Mouse (Mus musculus) cerebellum, adult 11 months (tissue): ENCODE results near the gene Zbtb38.
A peak's percentile ranks its signal among the peaks of the same experiment; 100 is the strongest.

Experiments used
- DNase-seq: peaks from one replicate; pipeline ENCODE4 v3.0.0; 2022

The Zbtb38 gene

GRCm38 (mm10) chr9:96752603-96753114 is at the start of gene Zbtb38:
Zbtb38 (minus strand) TSS chr9:96752831.
- DNase-seq = peak; percentile 32

- DNase-seq = no peak
Measured at GRCm38 (mm10) chr9:96800131-96800825, 47.6 kb upstream of the Zbtb38 start.

- DNase-seq = no peak
Measured at GRCm38 (mm10) chr9:96797311-96797710, 44.7 kb upstream of the Zbtb38 start.

GRCm38 (mm10) chr9:96795399-96795928 is 42.8 kb upstream of the Zbtb38 start:
- peak; percentile 29 for DNase-seq

- DNase-seq = no peak
Measured at GRCm38 (mm10) chr9:96794601-96795000, 42.0 kb upstream of the Zbtb38 start.

GRCm38 (mm10) chr9:96792543-96792942 is 39.9 kb upstream of the Zbtb38 start:
- DNase-seq = no peak

GRCm38 (mm10) chr9:96790389-96791007 is 37.9 kb upstream of the Zbtb38 start:
- no peak for DNase-seq

GRCm38 (mm10) chr9:96789906-96790305 is 37.3 kb upstream of the Zbtb38 start:
- no peak for DNase-seq

- no peak for DNase-seq
Measured at GRCm38 (mm10) chr9:96787797-96788196, 35.2 kb upstream of the Zbtb38 start.

- no peak for DNase-seq
Measured at GRCm38 (mm10) chr9:96785871-96786342, 33.3 kb upstream of the Zbtb38 start.

- no peak for DNase-seq
Measured at GRCm38 (mm10) chr9:96785187-96785586, 32.6 kb upstream of the Zbtb38 start.

- no peak for DNase-seq
Measured at GRCm38 (mm10) chr9:96783667-96784066, 31.0 kb upstream of the Zbtb38 start.

- DNase-seq = no peak
Measured at GRCm38 (mm10) chr9:96783258-96783657, 30.6 kb upstream of the Zbtb38 start.

GRCm38 (mm10) chr9:96782062-96782461 is 29.4 kb upstream of the Zbtb38 start:
- DNase-seq = no peak

- no peak for DNase-seq
Measured at GRCm38 (mm10) chr9:96773146-96773545, 20.5 kb upstream of the Zbtb38 start.

GRCm38 (mm10) chr9:96770443-96770842 is 17.8 kb upstream of the Zbtb38 start:
- no peak for DNase-seq

- no peak for DNase-seq
Measured at GRCm38 (mm10) chr9:96769651-96770050, 17.0 kb upstream of the Zbtb38 start.

- DNase-seq = no peak
Measured at GRCm38 (mm10) chr9:96767874-96768273, 15.2 kb upstream of the Zbtb38 start.

GRCm38 (mm10) chr9:96766078-96766477 is 13.4 kb upstream of the Zbtb38 start:
- no peak for DNase-seq

GRCm38 (mm10) chr9:96765410-96765809 is 12.8 kb upstream of the Zbtb38 start:
- DNase-seq = no peak

- no peak for DNase-seq
Measured at GRCm38 (mm10) chr9:96763847-96764631, 11.4 kb upstream of the Zbtb38 start.

GRCm38 (mm10) chr9:96763025-96763424 is 10.4 kb upstream of the Zbtb38 start:
- no peak for DNase-seq
